Mouse (Mus musculus) ES-Bruce4 (cell line): ENCODE data around the gene Hoxc8. TPM values are rescaled to one million over a fixed set of nuclear protein-coding genes. Genes with fewer than 3 reads are reported as not detected.

Experiments
- H3K27ac ChIP-seq: 2 replicates; pipeline ENCODE4 v1.5.1; 2012; ENCODE audit warnings: low read length, inconsistent platforms; ENCODE audit not compliant: insufficient read depth
- H3K27me3 ChIP-seq: 2 replicates; pipeline ENCODE4 v1.6.1; 2012; ENCODE audit warnings: mild to moderate bottlenecking, low read length, inconsistent platforms; ENCODE audit not compliant: control insufficient read depth, poor library complexity, insufficient read depth, severe bottlenecking
- H3K36me3 ChIP-seq: 2 replicates; pipeline ENCODE4 v1.6.1; 2012; ENCODE audit warnings: inconsistent platforms, mild to moderate bottlenecking, low read length, moderate library complexity; ENCODE audit not compliant: control insufficient read depth, poor library complexity, insufficient read depth, severe bottlenecking
- H3K4me1 ChIP-seq: one replicate; pipeline ENCODE4 v1.8.1; 2011; ENCODE audit warnings: low read length; ENCODE audit not compliant: control insufficient read depth, insufficient read depth
- H3K4me3 ChIP-seq: 2 replicates; pipeline ENCODE4 v1.5.1; 2011; ENCODE audit warnings: low read depth, mild to moderate bottlenecking, low read length
- H3K9ac ChIP-seq: 2 replicates; pipeline ENCODE4 v1.6.1; 2012; ENCODE audit warnings: low read depth, mild to moderate bottlenecking, inconsistent platforms; ENCODE audit not compliant: poor library complexity, severe bottlenecking
- H3K9me3 ChIP-seq: replicated peaks from 2 replicates; pipeline ENCODE4 v1.6.1; 2012; ENCODE audit warnings: mild to moderate bottlenecking, low read length, inconsistent platforms; ENCODE audit not compliant: control insufficient read depth, poor library complexity, insufficient read depth, severe bottlenecking
- CTCF ChIP-seq: IDR thresholded peaks from one replicate; pipeline ENCODE4 v1.8.1; 2011; ENCODE audit warnings: low read depth, low read length
- EP300 ChIP-seq: IDR thresholded peaks from 2 replicates; pipeline ENCODE4 v1.6.1; 2011; ENCODE audit warnings: low read depth, low read length; ENCODE audit not compliant: insufficient read depth
- POLR2A ChIP-seq: IDR thresholded peaks from one replicate; pipeline ENCODE4 v1.8.1; 2011; ENCODE audit warnings: low read length; ENCODE audit not compliant: insufficient read depth
- polyA plus RNA-seq: library from polyadenylated mRNA; stranded (reverse); fragments of >200 nt; gene quantifications from 2 replicates; pipeline ENCODE4 v1.2.4, GENCODE M21; 2011; ENCODE audit warnings: low read depth; ENCODE audit not compliant: missing spikeins, insufficient read depth, insufficient read length

Hoxc8 gene
- polyA plus RNA-seq, 1 experiment = 0.45 TPM

GRCm38 (mm10) chr15:103006326-103006725, 15.9 kb downstream of the Hoxc8 start:
- no peaks in the 10 kb centered on the region for H3K36me3 ChIP-seq
- no peak overlapping the region for H3K9ac ChIP-seq
- peaks cover 8% of the 10 kb centered on the region for H3K4me1 ChIP-seq
- no peak overlapping the region for H3K27ac ChIP-seq
- TF ChIP-seq POLR2A = no peak
- no peak for TF ChIP-seq CTCF
- TF ChIP-seq EP300 = no peak
- no peaks in the 10 kb centered on the region for H3K9me3 ChIP-seq
- no peak overlapping the region for H3K4me3 ChIP-seq
- peaks cover 57% of the 10 kb centered on the region for H3K27me3 ChIP-seq

DNA sequence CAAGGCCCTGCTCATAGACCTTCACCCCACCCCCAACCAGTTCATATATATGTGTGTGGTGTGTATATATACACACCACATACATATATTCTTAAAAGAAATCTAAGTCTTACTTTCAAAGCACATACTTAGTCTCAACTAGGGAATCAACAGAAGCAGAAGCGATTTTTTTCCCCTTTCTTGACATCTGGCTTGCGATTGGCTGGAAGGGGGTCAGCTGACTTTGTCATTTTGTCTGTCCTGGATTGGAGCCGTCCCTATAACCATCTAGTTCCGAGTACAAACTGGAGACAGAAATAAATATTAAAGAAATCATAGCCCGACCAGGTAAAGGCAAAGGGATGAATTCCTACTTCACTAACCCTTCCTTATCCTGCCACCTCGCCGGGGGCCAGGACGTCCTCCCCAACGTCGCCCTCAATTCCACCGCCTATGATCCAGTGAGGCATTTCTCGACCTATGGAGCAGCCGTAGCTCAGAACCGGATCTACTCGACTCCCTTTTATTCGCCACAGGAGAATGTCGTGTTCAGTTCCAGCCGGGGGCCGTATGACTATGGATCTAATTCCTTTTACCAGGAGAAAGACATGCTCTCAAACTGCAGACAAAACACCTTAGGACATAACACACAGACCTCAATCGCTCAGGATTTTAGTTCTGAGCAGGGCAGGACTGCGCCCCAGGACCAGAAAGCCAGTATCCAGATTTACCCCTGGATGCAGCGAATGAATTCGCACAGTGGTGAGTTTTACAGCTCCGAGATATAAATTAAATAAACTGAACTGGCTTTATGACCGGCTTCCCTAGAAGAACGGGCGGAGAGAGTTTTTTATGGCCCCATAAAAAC, 19.1 kb downstream of the Hoxc8 start:
- H3K9ac ChIP-seq = no peak overlapping the region
- peaks cover 8% of the 10 kb centered on the region for H3K4me1 ChIP-seq
- H3K36me3 ChIP-seq = no peaks in the 10 kb centered on the region
- H3K27ac ChIP-seq = no peak overlapping the region
- peaks cover 60% of the 10 kb centered on the region for H3K27me3 ChIP-seq
- H3K9me3 ChIP-seq = no peaks in the 10 kb centered on the region
- TF ChIP-seq POLR2A (no peak), CTCF (no peak), EP300 (no peak)
- H3K4me3 ChIP-seq = 0 out of 2 replicates have a peak overlapping the region, but pooled peaks have one; percentile 21

DNA sequence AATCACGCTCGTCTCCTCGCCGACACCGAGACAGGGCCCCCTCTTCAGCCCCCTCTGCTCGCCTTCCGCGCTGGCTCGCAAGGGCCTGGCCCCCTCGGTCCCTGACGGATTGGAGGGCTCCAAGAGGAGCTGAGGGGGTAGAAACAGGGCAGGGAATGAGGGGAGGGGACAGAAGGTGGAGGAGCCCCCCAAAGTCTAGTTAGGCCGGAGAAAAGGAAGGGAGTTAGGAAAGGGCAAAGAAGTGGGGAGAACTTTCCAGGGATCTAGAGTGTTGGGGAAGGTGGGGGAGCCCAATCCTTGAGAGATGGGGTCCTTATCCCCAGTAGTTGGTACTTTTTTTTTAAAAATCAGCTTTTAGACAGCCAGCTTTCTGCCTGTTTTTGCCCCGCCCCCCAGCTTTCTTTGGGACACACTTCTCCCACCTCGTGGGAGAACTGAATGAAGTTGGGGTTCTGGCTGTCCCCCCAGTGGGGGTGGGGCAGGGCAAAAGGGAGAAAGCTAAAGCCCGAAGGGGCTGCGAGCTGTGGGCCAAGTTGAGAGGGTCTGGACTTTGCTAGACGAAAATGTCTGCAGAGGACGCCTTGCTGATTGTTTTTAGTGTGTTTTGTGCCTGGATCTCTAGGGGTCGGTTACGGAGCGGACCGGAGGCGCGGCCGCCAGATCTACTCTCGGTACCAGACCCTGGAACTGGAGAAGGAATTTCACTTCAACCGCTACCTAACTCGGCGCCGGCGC, 19.9 kb downstream of the Hoxc8 start:
- H3K36me3 ChIP-seq = no peaks in the 10 kb centered on the region
- H3K27me3 ChIP-seq = peaks cover 61% of the 10 kb centered on the region
- peaks cover 8% of the 10 kb centered on the region for H3K4me1 ChIP-seq
- no peak overlapping the region for H3K27ac ChIP-seq
- TF ChIP-seq EP300 = no peak
- no peak for TF ChIP-seq POLR2A
- TF ChIP-seq CTCF = no peak
- no peak overlapping the region for H3K9ac ChIP-seq
- no peaks in the 10 kb centered on the region for H3K9me3 ChIP-seq
- H3K4me3 ChIP-seq = peak overlapping the region; percentile 6; the same call in 1 of the 2 replicates

- TF ChIP-seq EP300 (no peak), POLR2A (no peak), CTCF (no peak)
- no peaks in the 10 kb centered on the region for H3K9me3 ChIP-seq
- peaks cover 8% of the 10 kb centered on the region for H3K4me1 ChIP-seq
- peak overlapping the region; percentile 6; the same call in 1 of the 2 replicates for H3K4me3 ChIP-seq
- H3K27ac ChIP-seq = no peak overlapping the region
- no peak overlapping the region for H3K9ac ChIP-seq
- H3K27me3 ChIP-seq = peaks cover 63% of the 10 kb centered on the region
- no peaks in the 10 kb centered on the region for H3K36me3 ChIP-seq
Measured at GRCm38 (mm10) chr15:103010847-103011555, 20.6 kb downstream of the Hoxc8 start.

- peaks cover 8% of the 10 kb centered on the region for H3K4me1 ChIP-seq
- no peaks in the 10 kb centered on the region for H3K9me3 ChIP-seq
- TF ChIP-seq POLR2A (no peak), CTCF (no peak), EP300 (no peak)
- no peak overlapping the region for H3K27ac ChIP-seq
- H3K27me3 ChIP-seq = peaks cover 62% of the 10 kb centered on the region
- H3K4me3 ChIP-seq = no peak overlapping the region
- no peak overlapping the region for H3K9ac ChIP-seq
- no peaks in the 10 kb centered on the region for H3K36me3 ChIP-seq
Measured at GRCm38 (mm10) chr15:103011928-103012486, 21.6 kb downstream of the Hoxc8 start.
